Mouse (Mus musculus) CH12.LX (cell line): ENCODE measurements around the gene Ankrd11. TPM values are rescaled to one million over a fixed set of nuclear protein-coding genes. Genes with fewer than 3 reads are reported as not detected.

Source experiments
- DNase-seq: peaks from one replicate; pipeline ENCODE4 v3.0.0-alpha.2; 2013; ENCODE audit errors: extremely low read depth
- H3K27ac ChIP-seq: 2 replicates; pipeline ENCODE4 v1.5.1; 2012; ENCODE audit warnings: low read depth, mild to moderate bottlenecking, control low read depth, moderate library complexity; ENCODE audit not compliant: insufficient read depth
- H3K27me3 ChIP-seq: replicated peaks from 2 replicates; pipeline ENCODE3; 2012; ENCODE audit warnings: inconsistent platforms
- H3K36me3 ChIP-seq, 2 experiments: replicated peaks in 1 of 2; 2 replicates each; pipeline versions ENCODE3 to v1.6.1; 2012; ENCODE audit warnings: inconsistent platforms in 1 of 2, low read length in 1 of 2, mild to moderate bottlenecking in 1 of 2, mixed read lengths in 1 of 2, moderate library complexity in 1 of 2; ENCODE audit not compliant: control insufficient read depth in 1 of 2, insufficient read depth in 1 of 2
- H3K4me1 ChIP-seq, 2 experiments: 2 replicates each; pipeline ENCODE4 v1.6.1; 2012; ENCODE audit warnings: inconsistent platforms in 1 of 2, moderate library complexity in 1 of 2; ENCODE audit not compliant: insufficient read depth in 2 of 2, control insufficient read depth in 1 of 2
- H3K4me2 ChIP-seq: 2 replicates; pipeline ENCODE4 v1.6.1; 2012; ENCODE audit warnings: low read depth, mild to moderate bottlenecking, control low read depth; ENCODE audit not compliant: poor library complexity, insufficient read depth, severe bottlenecking
- H3K4me3 ChIP-seq, 3 experiments: fragments of 150-350 bp in 1 of 3; sonication (generic) in 1 of 3; replicated peaks in 1 of 3; 2 replicates each; pipeline versions ENCODE3 to v1.5.1; 2011 to 2012; ENCODE audit warnings: low read depth in 2 of 3, low read length in 2 of 3, mild to moderate bottlenecking in 2 of 3, moderate library complexity in 2 of 3, control low read depth in 1 of 3, improper control_type of control experiment in 1 of 3, inconsistent platforms in 1 of 3, mixed read lengths in 1 of 3; ENCODE audit not compliant: poor library complexity in 1 of 3
- H3K79me2 ChIP-seq: replicated peaks from 2 replicates; pipeline ENCODE4 v1.6.1; 2012; ENCODE audit warnings: mild to moderate bottlenecking, moderate library complexity; ENCODE audit not compliant: control insufficient read depth, poor library complexity, insufficient read depth, severe bottlenecking; ENCODE audit errors: extremely low read depth
- H3K9ac ChIP-seq: 2 replicates; pipeline ENCODE4 v1.6.1; 2012; ENCODE audit warnings: low read depth, mild to moderate bottlenecking, control low read depth, moderate library complexity; ENCODE audit not compliant: insufficient read depth
- H3K9me3 ChIP-seq: replicated peaks from 2 replicates; pipeline ENCODE3; 2012; ENCODE audit warnings: low read length, inconsistent platforms, mixed read lengths
- BHLHE40 ChIP-seq: IDR thresholded peaks from 2 replicates; pipeline ENCODE4 v1.6.1; 2011; ENCODE audit warnings: mild to moderate bottlenecking, low read depth, low read length, improper control_type of control experiment
- CHD1 ChIP-seq: IDR thresholded peaks from 2 replicates; pipeline ENCODE4 v1.6.1; 2012; ENCODE audit warnings: low read depth, low read length, improper control_type of control experiment, inconsistent platforms
- CTCF ChIP-seq, 2 experiments: IDR thresholded peaks in 1 of 2; conservative IDR thresholded peaks in 1 of 2; 2 replicates each; pipeline ENCODE4 v1.5.1; 2011 to 2012; ENCODE audit warnings: low read depth in 2 of 2, low read length in 2 of 2, improper control_type of control experiment in 1 of 2, inconsistent platforms in 1 of 2, mild to moderate bottlenecking in 1 of 2, moderate library complexity in 1 of 2
- E2F4 ChIP-seq: IDR thresholded peaks from 2 replicates; pipeline ENCODE4 v1.6.1; 2011; ENCODE audit warnings: low read depth, low read length, improper control_type of control experiment; ENCODE audit not compliant: insufficient replicate concordance
- ELF1 ChIP-seq: IDR thresholded peaks from 2 replicates; pipeline ENCODE4 v1.6.1; 2014; ENCODE audit warnings: low read depth, mild to moderate bottlenecking, inconsistent platforms, low read length, improper control_type of control experiment
- EP300 ChIP-seq: IDR thresholded peaks from 2 replicates; pipeline ENCODE4 v1.6.1; 2011; ENCODE audit warnings: low read length, improper control_type of control experiment
- HCFC1 ChIP-seq: IDR thresholded peaks from 2 replicates; pipeline ENCODE4 v1.6.1; 2012; ENCODE audit warnings: low read depth, mild to moderate bottlenecking, inconsistent platforms, low read length, improper control_type of control experiment
- IRF4 ChIP-seq: IDR thresholded peaks from 2 replicates; pipeline ENCODE4 v1.6.1; 2014; ENCODE audit warnings: low read depth, mild to moderate bottlenecking, inconsistent platforms, low read length, improper control_type of control experiment
- KAT2A ChIP-seq: IDR thresholded peaks from 2 replicates; pipeline ENCODE4 v1.6.1; 2012; ENCODE audit warnings: low read length, improper control_type of control experiment, inconsistent platforms; ENCODE audit not compliant: insufficient replicate concordance
- MXI1 ChIP-seq: IDR thresholded peaks from 2 replicates; pipeline ENCODE4 v1.6.1; 2011; ENCODE audit warnings: mild to moderate bottlenecking, low read depth, low read length, improper control_type of control experiment
- PAX5 ChIP-seq: IDR thresholded peaks from 2 replicates; pipeline ENCODE4 v1.6.1; 2012; ENCODE audit warnings: low read length, inconsistent platforms, mixed read lengths
- SMC3 ChIP-seq: IDR thresholded peaks from 2 replicates; pipeline ENCODE4 v1.6.1; 2011; ENCODE audit warnings: low read depth, low read length, improper control_type of control experiment
- TBP ChIP-seq: conservative IDR thresholded peaks from 2 replicates; pipeline ENCODE4 v1.6.1; 2011; ENCODE audit warnings: low read depth, low read length, improper control_type of control experiment
- TCF12 ChIP-seq: IDR thresholded peaks from 2 replicates; pipeline ENCODE4 v1.6.1; 2014; ENCODE audit warnings: low read depth, mild to moderate bottlenecking, inconsistent platforms, low read length, improper control_type of control experiment
- USF2 ChIP-seq: conservative IDR thresholded peaks from 2 replicates; pipeline ENCODE4 v1.6.1; 2011; ENCODE audit warnings: low read depth, low read length, improper control_type of control experiment
- ZC3H11A ChIP-seq: IDR thresholded peaks from 2 replicates; pipeline ENCODE4 v1.6.1; 2012; ENCODE audit warnings: low read depth, mild to moderate bottlenecking, inconsistent platforms, low read length, improper control_type of control experiment
- ZMIZ1 ChIP-seq: IDR thresholded peaks from 2 replicates; pipeline ENCODE4 v1.6.1; 2012; ENCODE audit warnings: low read depth, mild to moderate bottlenecking, inconsistent platforms, low read length, improper control_type of control experiment
- ZNF384 ChIP-seq: IDR thresholded peaks from 2 replicates; pipeline ENCODE4 v1.6.1; 2012; ENCODE audit warnings: low read depth, low read length, improper control_type of control experiment, inconsistent platforms
- dilution Hi-C: fragments of 300-500 bp; cut with MboI; formaldehyde crosslinking; loops from 2 replicates; pipeline ENCODE4 v1.14.3; 2020; ENCODE audit warnings: low sequenced_read_pairs; ENCODE audit not compliant: extremely low pct_unique_long_range_greater_than_20kb, extremely low pct_ligation_motif_present
- in situ Hi-C: fragments of 300-500 bp; cut with MboI; formaldehyde crosslinking; loops from 3 replicates; pipeline ENCODE4 v1.14.3; 2019; ENCODE audit warnings: low sequenced_read_pairs, low pct_ligation_motif_present, low pct_unique_long_range_greater_than_20kb, mixed read lengths
- polyA plus RNA-seq: library from polyadenylated mRNA; unstranded; fragments of >175 nt; gene quantifications from 2 replicates; pipeline ENCODE4 v1.2.1, GENCODE M21; 2012; ENCODE audit warnings: low read depth; ENCODE audit not compliant: insufficient read length
- total RNA-seq, 2 experiments: library from RNA; depleted of rRNA; stranded (reverse); fragments of 300-350 nt in 1 of 2; fragments of >200 nt in 1 of 2; gene quantifications; 2 replicates each; pipeline ENCODE4 v1.2.3; 2012 to 2014

Gene Ankrd11
- total and polyA plus RNA-seq, 3 experiments = 37.4 to 74.9 (median 60.7) TPM

DNA sequence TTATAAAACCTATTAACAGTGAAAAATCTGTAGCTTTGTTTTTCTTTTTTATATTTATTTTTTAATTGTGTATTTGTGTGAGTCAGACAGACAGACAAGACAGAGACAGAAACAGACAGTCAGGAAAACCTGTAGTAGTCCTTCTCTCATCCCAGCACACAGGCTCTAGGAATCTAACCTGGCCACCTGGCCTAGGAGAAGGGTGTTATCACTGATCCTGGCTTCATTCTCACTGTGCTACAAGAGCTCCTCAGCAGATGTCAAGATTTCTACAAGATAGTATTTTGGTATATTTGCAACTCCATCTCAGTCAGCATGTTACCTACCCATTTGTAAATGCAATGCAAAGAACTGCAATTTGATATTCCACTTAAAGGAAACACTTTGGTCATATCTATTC, 30.8 kb downstream of the Ankrd11 start:
- H3K36me3 ChIP-seq = peaks cover 15 to 68% of the 10 kb centered on the region in 2 experiments
- no peak for DNase-seq
- H3K4me1 ChIP-seq = peaks cover 5 to 70% of the 10 kb centered on the region in 2 experiments; a peak in 3 of 4 replicates
- no peaks in the 10 kb centered on the region for H3K9me3 ChIP-seq
- in situ Hi-C loops = no loop called here
- TF ChIP-seq ELF1 (no peak), MXI1 (no peak), E2F4 (no peak), TBP (no peak), IRF4 (no peak), ZMIZ1 (no peak), TCF12 (no peak), CTCF (conservative IDR thresholded peaks at IDR 0.05 in 1 of 2, IDR thresholded peaks at IDR 0.05 in 1 of 2; ENCODE audit: low read depth in 2 of 2, low read length in 2 of 2) (no peak), HCFC1 (no peak)
- TF ChIP-seq, all 38 proteins: peak for 0
- dilution Hi-C loops = no loop called here
- H3K4me2 ChIP-seq = no peak overlapping the region
- no peak overlapping the region for H3K4me3 ChIP-seq
- H3K79me2 ChIP-seq = peaks cover 95% of the 10 kb centered on the region
- H3K27ac ChIP-seq = no peak overlapping the region
- no peak overlapping the region for H3K9ac ChIP-seq
- H3K27me3 ChIP-seq = no peaks in the 10 kb centered on the region

DNA sequence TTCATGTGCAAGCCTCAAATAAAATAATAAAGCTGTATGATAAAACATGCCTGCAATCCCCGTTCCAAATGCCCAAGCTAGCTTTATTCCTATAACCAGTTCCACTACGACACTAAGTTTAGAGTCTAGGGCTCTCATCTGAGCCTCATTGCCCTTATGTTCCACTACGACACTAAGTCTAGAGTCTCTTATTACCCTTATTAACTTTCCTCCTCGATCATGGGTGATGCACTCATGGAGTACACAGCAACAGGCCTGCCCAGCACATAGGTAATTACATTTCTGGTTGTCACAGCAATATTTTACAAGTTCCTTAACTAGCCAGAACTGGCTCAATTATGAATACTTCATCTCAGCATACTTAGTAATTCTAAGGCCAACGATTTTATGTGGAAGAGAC, 36.3 kb downstream of the Ankrd11 start:
- Histone ChIP-seq H3K27me3 (no peaks in the 10 kb centered on the region), H3K9ac (no peak overlapping the region), H3K79me2 (peaks cover 96% of the 10 kb centered on the region), H3K4me1 (peaks cover 2 to 79% of the 10 kb centered on the region in 2 experiments; a peak in 2 of 4 replicates), H3K36me3 (peaks cover 3 to 48% of the 10 kb centered on the region in 2 experiments), H3K4me3 (no peak overlapping the region), H3K4me2 (no peak overlapping the region), H3K27ac (no peak overlapping the region), H3K9me3 (no peaks in the 10 kb centered on the region)
- DNase-seq = no peak
- dilution Hi-C loops (no loop called here), in situ Hi-C loops (no loop called here)
- no peak for TF ChIP-seq EP300

GRCm38 (mm10) chr8:123005328-123005727, 36.7 kb downstream of the Ankrd11 start:
- H3K4me1 ChIP-seq = peaks cover 2 to 80% of the 10 kb centered on the region in 2 experiments; a peak in 3 of 4 replicates
- dilution Hi-C loops = no loop called here

More at GRCm38 (mm10) chr8:123005328-123005727, 36.7 kb downstream of the Ankrd11 start:
- TF ChIP-seq USF2 (no peak), ELF1 (no peak), CTCF (conservative IDR thresholded peaks at IDR 0.05 in 1 of 2, IDR thresholded peaks at IDR 0.05 in 1 of 2; ENCODE audit: low read depth in 2 of 2, low read length in 2 of 2) (no peak), BHLHE40 (no peak), ZNF384 (no peak), IRF4 (no peak), CHD1 (no peak), PAX5 (no peak), HCFC1 (no peak), SMC3 (no peak), ZC3H11A (no peak), KAT2A (no peak)
- no peak overlapping the region for H3K27ac ChIP-seq
- in situ Hi-C loops = no loop called here
- H3K4me2 ChIP-seq = no peak overlapping the region
- no peaks in the 10 kb centered on the region for H3K27me3 ChIP-seq
- H3K9ac ChIP-seq = no peak overlapping the region
- H3K79me2 ChIP-seq = peaks cover 96% of the 10 kb centered on the region
- DNase-seq = no peak
- peaks cover 2 to 43% of the 10 kb centered on the region in 2 experiments for H3K36me3 ChIP-seq
- no peaks in the 10 kb centered on the region for H3K9me3 ChIP-seq
- H3K4me3 ChIP-seq = no peak overlapping the region
